Mouse (Mus musculus) CD4-positive naive resting alpha-beta T cell, adult 57 days (primary cell): Measurements from ENCODE around the gene Fut2. TPM values are rescaled to one million over a fixed set of nuclear protein-coding genes. Genes with fewer than 3 reads are reported as not detected.

Source experiments
- total RNA-seq: library from RNA; stranded (reverse); gene quantifications from one replicate; pipeline ENCODE4 v1.2.4, GENCODE M21; 2023

The Fut2 gene
- not detected for total RNA-seq

GRCm38 (mm10) chr7:45666161-45666560 lies at the start of gene Fut2:
Gene Fut2 (minus strand): TSS chr7:45666394.

DNA sequence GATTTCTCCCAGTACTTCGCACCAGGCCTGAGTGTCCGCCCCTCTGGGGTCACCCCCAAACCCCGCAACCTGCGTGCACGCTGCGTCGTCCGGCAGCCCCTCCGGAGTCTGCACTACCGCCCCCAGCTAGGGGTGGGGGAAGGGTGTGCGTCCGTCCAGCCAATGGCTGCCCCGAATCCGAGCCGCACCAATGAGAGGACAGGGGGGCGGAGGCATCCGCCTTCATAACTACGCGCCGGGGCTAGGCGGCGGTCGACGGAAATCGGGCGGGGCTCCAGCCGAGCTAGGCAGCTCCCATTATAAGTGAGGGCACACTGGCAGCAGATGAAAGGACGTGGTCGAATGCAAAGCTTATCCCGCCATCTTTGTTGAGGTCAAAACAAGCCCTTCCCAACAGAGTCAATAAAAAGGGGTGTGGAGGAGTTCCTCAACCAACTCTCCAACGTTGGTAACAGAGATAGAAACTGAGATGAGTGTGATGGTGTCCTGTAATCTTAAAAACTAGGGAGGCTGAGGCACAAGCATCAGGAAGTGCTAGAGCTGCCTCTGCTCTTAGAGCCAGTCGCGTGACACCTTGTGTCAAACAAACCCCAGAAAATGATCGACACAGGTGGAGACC lies 49.0 kb upstream of the Fut2 start, which contains the start of gene Rpl18:
Gene Rpl18 (plus strand): TSS at position 368 of the 619 bp plus-strand sequence.

DNA sequence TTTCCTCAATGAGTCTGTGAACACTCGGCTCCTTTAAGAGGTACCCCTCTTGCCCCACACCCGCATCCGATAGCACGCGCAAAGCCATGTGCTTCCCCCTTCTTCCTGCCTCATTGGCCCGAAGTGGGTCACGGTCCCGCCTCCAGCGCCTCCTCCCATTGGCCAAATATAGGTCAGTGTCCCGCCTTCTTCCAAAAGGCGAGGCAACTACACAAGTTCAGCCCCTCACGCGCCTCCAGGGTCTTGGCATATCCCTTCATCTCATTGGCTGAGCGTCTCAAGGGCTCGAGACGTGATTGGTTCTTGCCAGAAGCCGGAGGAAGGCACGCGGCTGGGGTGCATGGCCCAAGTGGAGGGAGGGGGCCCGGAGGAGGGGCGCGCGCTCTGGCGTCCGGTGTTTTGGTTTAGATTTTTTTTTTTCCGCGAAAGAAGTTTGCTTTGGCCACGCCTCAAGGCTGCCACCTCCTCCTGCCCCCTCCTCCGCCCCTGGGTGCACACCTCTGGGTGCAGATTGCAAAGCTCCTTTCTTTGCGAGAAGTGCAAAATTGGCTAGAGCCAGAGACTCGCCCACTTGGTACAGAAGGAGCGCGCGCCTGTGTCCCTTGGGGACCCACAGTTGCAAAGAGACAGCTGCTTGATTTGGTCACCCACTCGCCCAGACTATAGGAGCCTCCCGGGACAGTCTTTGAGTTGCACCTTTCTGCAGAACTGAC lies 38.7 kb upstream of the Fut2 start, which contains the start of gene Dbp:
Gene Dbp (plus strand): TSS at position 359 of the 713 bp plus-strand sequence.

DNA sequence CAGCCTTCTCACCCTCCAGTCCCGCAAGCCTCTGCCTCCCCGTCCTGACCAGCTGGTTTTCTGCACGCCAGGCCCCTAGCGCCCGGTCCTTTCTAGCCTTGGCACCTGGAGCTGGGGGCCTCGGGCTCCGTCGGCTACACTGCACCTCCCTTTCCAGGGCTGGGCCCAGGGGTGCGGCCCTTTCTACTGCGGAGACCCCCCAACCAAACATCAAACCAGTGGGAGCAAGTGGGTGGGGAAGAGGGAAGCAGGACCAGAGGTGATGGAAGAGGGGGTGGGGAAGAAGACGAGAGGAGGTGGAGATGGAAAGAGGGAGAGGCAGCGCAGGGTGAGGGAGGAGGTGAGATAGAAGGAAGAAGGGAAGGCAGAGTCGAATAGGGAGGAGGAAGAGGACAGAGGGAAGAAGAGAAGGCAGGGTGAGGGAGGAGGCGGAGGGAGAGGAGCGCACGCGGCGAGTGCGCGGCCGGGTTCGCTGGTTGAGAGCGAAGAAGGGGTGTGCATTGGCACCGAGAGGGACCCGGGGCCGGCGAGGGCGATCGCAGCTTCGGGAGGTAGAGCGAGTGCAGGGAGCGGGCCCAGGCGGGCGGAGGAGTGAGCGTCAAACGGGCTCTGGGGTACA lies 33.4 kb upstream of the Fut2 start, which contains the start of gene Car11:
Gene Car11 (plus strand): TSS at position 321 of the 619 bp plus-strand sequence.

DNA sequence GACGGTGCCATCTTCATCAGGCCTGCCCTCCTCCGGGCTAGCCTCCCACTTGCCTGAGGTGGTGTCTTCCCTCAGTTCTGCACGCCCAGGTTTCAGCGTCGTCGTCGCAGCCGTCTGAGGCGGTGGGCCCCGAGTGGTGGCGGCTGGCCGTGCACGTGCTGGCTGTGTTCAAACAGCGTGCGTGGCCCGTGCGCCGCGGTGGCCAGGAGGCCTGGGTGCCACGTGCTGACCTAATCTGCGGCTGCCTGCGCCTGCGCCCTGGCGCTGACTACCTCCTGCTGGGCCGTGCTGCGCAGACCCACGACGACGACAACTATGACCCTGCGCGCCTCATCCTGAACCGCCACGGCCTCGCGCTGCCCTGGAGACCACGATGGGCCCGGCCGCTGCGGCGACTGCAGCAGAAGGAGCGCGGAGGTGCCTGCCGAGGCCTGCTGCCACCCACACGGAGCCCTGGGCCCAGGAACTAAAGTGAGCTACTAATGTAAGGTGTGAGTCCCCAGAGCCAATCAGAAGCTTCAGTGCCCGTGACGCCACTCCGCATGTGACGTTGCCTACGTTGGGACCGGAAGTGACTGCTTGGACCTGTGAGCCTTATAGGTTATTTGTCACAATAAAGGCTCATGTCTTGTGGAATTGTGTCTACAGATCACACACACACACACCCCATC lies 27.9 kb upstream of the Fut2 start, which contains the start of gene Sec1:
Gene Sec1 (minus strand): TSS at position 482 of the 671 bp plus-strand sequence.

GRCm38 (mm10) chr7:45683396-45684050 lies 17.3 kb upstream of the Fut2 start, which contains the start of gene Ntn5:
Gene Ntn5 (plus strand): TSS chr7:45684022.

DNA sequence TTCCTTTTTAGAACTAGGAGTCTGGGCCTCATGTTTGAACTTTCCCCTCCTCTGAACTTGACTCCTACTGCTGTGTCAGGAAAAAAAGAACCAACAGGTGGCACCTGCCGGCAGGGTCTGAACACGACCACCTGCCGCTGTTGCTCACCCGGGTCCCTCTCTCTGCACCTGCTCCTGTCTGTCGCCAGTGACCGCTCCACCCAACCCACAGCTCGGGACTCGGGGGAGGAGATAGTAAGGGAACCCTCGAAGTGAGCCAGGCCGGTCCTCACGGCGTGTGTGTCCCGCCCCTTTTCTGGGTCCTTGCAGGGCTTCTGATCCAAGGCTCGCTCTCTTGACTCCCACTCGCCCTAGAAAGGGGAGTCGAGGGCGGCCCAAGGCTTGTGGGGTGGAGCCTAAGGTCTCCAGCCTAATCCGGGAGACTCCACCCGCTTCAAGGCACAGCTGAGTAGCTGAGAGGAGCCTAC lies 26.6 kb downstream of the Fut2 start, which contains the start of gene Mamstr:
Gene Mamstr (plus strand): TSS at position 417 of the 467 bp plus-strand sequence.

DNA sequence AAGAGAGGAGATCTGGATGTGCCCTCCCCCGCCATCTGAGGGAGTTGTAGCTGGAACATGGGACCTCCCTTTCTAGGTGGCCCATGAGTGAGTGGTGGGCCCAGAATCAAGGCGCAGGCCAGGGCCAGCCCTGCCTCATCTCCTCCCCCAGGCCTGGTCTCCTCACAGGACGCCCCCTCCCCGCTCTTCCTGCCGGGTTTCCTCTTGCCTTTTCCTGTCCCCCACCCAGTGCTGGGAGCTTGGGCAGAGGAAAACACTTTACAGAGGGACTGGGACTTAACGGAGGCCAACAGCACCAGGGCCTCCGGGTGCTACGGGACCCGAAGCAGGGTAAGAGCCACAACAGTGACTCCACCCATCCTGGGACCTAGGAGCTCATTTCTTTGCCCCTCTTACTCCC lies 38.9 kb downstream of the Fut2 start, which contains the start of gene Rasip1:
Gene Rasip1 (plus strand): TSS at position 228 of the 400 bp plus-strand sequence.

GRCm38 (mm10) chr7:45621443-45621842 lies 44.8 kb downstream of the Fut2 start, which contains the start of gene Izumo1:
Gene Izumo1 (plus strand): TSS chr7:45621811.

DNA sequence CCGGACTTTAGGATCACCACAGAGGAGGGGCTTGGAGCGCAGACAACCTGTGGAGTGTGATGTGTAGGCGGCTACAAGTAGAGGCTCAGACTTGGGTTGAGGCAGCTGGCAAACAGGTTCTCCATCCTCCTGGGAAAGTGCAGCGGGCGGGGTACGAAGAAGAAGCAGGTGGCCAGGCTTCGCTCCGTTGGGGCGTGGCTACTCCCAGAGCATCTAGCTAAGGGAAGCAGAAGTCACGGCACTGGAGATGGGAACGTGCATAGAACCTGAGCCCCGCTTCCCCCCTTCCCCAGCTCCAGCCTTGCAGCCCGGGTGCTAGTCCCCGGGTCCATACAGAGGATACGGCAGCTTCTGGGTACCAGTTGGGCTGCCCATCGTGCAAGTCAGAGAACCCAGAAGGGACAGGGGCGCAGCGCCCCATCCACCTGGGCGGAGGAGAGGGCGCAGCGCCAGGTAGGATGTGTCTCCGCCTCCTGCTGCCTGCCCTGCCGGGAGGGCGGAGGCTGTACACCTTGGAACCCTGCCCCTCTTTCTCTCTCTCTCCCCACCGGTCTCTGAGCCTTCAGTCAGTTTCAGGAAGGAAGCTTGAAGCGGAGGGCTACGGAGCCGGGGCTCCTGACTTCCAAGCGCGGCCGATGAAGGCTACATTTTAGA lies 49.0 kb downstream of the Fut2 start, which contains the start of gene Fut1:
Gene Fut1 (plus strand): TSS at position 248 of the 654 bp plus-strand sequence.

Other genes with a start within 250 kb of the Fut2 start
- gene Lhb, start 245.6 kb downstream of the Fut2 start, total RNA-seq: not detected
- gene Gys1, start 231.6 kb downstream of the Fut2 start, total RNA-seq: 5.9 TPM
- gene Ruvbl2, start 228.3 kb downstream of the Fut2 start, total RNA-seq: 50.8 TPM
- gene Ftl1, start 206.5 kb downstream of the Fut2 start, total RNA-seq: 537 TPM
- 74.8 TPM for gene Bax, start 199.5 kb downstream of the Fut2 start, total RNA-seq
- gene Tulp2, start 184.5 kb downstream of the Fut2 start, total RNA-seq: not detected
- not detected for gene Gm45808, start 179.6 kb downstream of the Fut2 start, total RNA-seq
- 1.2 TPM for gene Dhdh, start 177.6 kb downstream of the Fut2 start, total RNA-seq
- gene Nucb1, start 156.0 kb downstream of the Fut2 start, total RNA-seq: 80.1 TPM
- 949 TPM for gene Ppp1r15a, start 140.1 kb downstream of the Fut2 start, total RNA-seq
- 3.9 TPM for gene Plekha4, start 140.1 kb downstream of the Fut2 start, total RNA-seq
- 2.9 TPM for gene Hsd17b14, start 111.5 kb downstream of the Fut2 start, total RNA-seq
- gene Bcat2, start 96.2 kb downstream of the Fut2 start, total RNA-seq: 52.3 TPM
- not detected for gene Fgf21, start 50.9 kb downstream of the Fut2 start, total RNA-seq
- not detected for gene Fut1, start 49.1 kb downstream of the Fut2 start, total RNA-seq
- not detected for gene Izumo1, start 44.6 kb downstream of the Fut2 start, total RNA-seq
- gene Rasip1, start 38.9 kb downstream of the Fut2 start, total RNA-seq: 0.47 TPM
- not detected for gene Mamstr, start 26.4 kb downstream of the Fut2 start, total RNA-seq
- 0.38 TPM for gene Ntn5, start 17.6 kb upstream of the Fut2 start, total RNA-seq
- gene Sec1, start 28.0 kb upstream of the Fut2 start, total RNA-seq: not detected
- 12.3 TPM for gene Car11, start 33.4 kb upstream of the Fut2 start, total RNA-seq
- 41.2 TPM for gene Dbp, start 38.7 kb upstream of the Fut2 start, total RNA-seq
- 2,817 TPM for gene Rpl18, start 49.1 kb upstream of the Fut2 start, total RNA-seq
- gene Sphk2, start 51.6 kb upstream of the Fut2 start, total RNA-seq: 31.0 TPM
- 2.5 TPM for gene Fam83e, start 54.8 kb upstream of the Fut2 start, total RNA-seq
- gene Spaca4, start 59.4 kb upstream of the Fut2 start, total RNA-seq: not detected
- 0.89 TPM for gene Lmtk3, start 117.3 kb upstream of the Fut2 start, total RNA-seq
- 1.9 TPM for gene Sult2b1, start 118.3 kb upstream of the Fut2 start, total RNA-seq
- 127 TPM for gene Cyth2, start 148.2 kb upstream of the Fut2 start, total RNA-seq
- gene Kcnj14, start 158.4 kb upstream of the Fut2 start, total RNA-seq: 1.8 TPM
- 31.7 TPM for gene Grwd1, start 164.6 kb upstream of the Fut2 start, total RNA-seq
- gene Kdelr1, start 206.4 kb upstream of the Fut2 start, total RNA-seq: 60.7 TPM
- 0.41 TPM for gene Grin2d, start 212.0 kb upstream of the Fut2 start, total RNA-seq
- gene Syngr4, start 230.3 kb upstream of the Fut2 start, total RNA-seq: not detected
- 9.2 TPM for gene Tmem143, start 230.5 kb upstream of the Fut2 start, total RNA-seq